ENCODE assay signal across 12 mouse cellular contexts in genomic region chr11:57951541-57952326, GRCm38 (mm10). TPM values are rescaled to one million over a fixed set of nuclear protein-coding genes. Genes with fewer than 3 reads are reported as not detected.
DNase-seq lines count a peak whose midpoint lies in the region; ATAC-seq and TF ChIP-seq lines count a peak whose summit lies in the region.
"Had no signal": no experiment of that assay in that cellular context is flagged by ENCODE, and none has a peak within 500 bp of the region (broad histone marks: within the 10 kb centered on the region; RNA-seq: fewer than 3 reads in every experiment).

No protein-coding gene starts in this region.

- H3K9ac ChIP-seq in MEL (ENCODE audit: control insufficient read depth, low read depth, low read length, poor library complexity, severe bottlenecking), result peak overlapping the region; percentile 51
- no peak overlapping the region for H3K9ac ChIP-seq in midbrain, embryonic 13.5 days (replicated peaks)
- H3K9ac ChIP-seq: limb, embryonic 13.5 days had no signal

- no peaks in the 10 kb centered on the region for H3K79me2 ChIP-seq in MEL (ENCODE audit: control insufficient read depth, insufficient read depth, low read length, poor library complexity)

- no peak for TF ChIP-seq POLR2A in MEL (IDR thresholded peaks at IDR 0.05; ENCODE audit: control insufficient read depth in 1 of 2, insufficient read depth in 1 of 2, low read depth in 1 of 2, low read length in 2 of 2, poor library complexity in 1 of 2)

- no peaks in the 10 kb centered on the region for H3K27me3 ChIP-seq in MEL (ENCODE audit: control insufficient read depth in 1 of 2, insufficient read depth in 2 of 2, low read length in 2 of 2)
- no peaks in the 10 kb centered on the region for H3K27me3 ChIP-seq in midbrain, embryonic 13.5 days
- H3K27me3 ChIP-seq: limb, embryonic 13.5 days had no signal

- peak; percentile 67 to 70 for DNase-seq in B cell, adult 2 months
- DNase-seq in MEL (ENCODE audit: low read depth, low spot score) (peak; percentile 89), liver (peak; percentile 36)
- DNase-seq in naive thymus-derived CD4-positive, alpha-beta T cell, adult 2 months (ENCODE audit: low read depth), result peak; percentile 71
- DNase-seq in adrenal gland, postnatal 25 days, result no peak
- DNase-seq in adrenal gland, postnatal 4 days (ENCODE audit: low spot score in 2 of 2), result no peak
- no peak for DNase-seq in testis, postnatal 14 days (ENCODE audit: low spot score)
- DNase-seq: adrenal gland, adult 2 months had no signal

- 85% methylated on average over 20 of the region's 20 CpGs for WGBS in midbrain, embryonic 13.5 days

- peak overlapping the region; percentile 50 to 58 for H3K4me3 ChIP-seq in MEL (ENCODE audit: control insufficient read depth in 1 of 2, insufficient read depth in 1 of 2, low read depth in 2 of 2, low read length in 2 of 2)
- H3K4me3 ChIP-seq in midbrain, embryonic 13.5 days (replicated peaks), result no peak overlapping the region
- H3K4me3 ChIP-seq: limb, embryonic 13.5 days had no signal

- H3K27ac ChIP-seq in MEL (ENCODE audit: control insufficient read depth, low read depth, low read length), result peak overlapping the region; percentile 43
- no peak overlapping the region for H3K27ac ChIP-seq in midbrain, embryonic 13.5 days
- H3K27ac ChIP-seq: limb, embryonic 13.5 days had no signal

- ATAC-seq in midbrain, embryonic 13.5 days, result no peak
- ATAC-seq: intestine, embryonic 16.5 days had no signal

- H3K9me3 ChIP-seq in MEL (replicated peaks; ENCODE audit: insufficient read depth, low read length), result no peaks in the 10 kb centered on the region
- no peaks in the 10 kb centered on the region for H3K9me3 ChIP-seq in midbrain, embryonic 13.5 days
- H3K9me3 ChIP-seq: limb, embryonic 13.5 days had no signal

- peaks cover 0 to 24% of the 10 kb centered on the region in 2 experiments; a peak in 2 of 4 replicates for H3K36me3 ChIP-seq in MEL (ENCODE audit: control insufficient read depth in 1 of 2, insufficient read depth in 2 of 2, low read length in 2 of 2)
- H3K36me3 ChIP-seq in midbrain, embryonic 13.5 days, result no peaks in the 10 kb centered on the region
- H3K36me3 ChIP-seq: limb, embryonic 13.5 days had no signal

- no peak; the same call in none of the 2 replicates for TF ChIP-seq RAD21 in MEL (IDR thresholded peaks at IDR 0.05; ENCODE audit: low read depth, low read length)

- TF ChIP-seq CTCF in MEL (IDR thresholded peaks at IDR 0.05 in 2 of 3, conservative IDR thresholded peaks at IDR 0.05 in 1 of 3; ENCODE audit: control insufficient read depth in 1 of 3, insufficient read depth in 1 of 3, low read depth in 2 of 3, low read length in 3 of 3, poor library complexity in 1 of 3, severe bottlenecking in 1 of 3), result no peak

- H3K4me2 ChIP-seq in midbrain, embryonic 13.5 days (replicated peaks), result no peak overlapping the region
- H3K4me2 ChIP-seq: limb, embryonic 13.5 days; midbrain, embryonic 11.5 days had no signal

- TF ChIP-seq EP300 in MEL (IDR thresholded peaks at IDR 0.05; ENCODE audit: low read depth in 1 of 2, low read length in 2 of 2), result peak; percentile 5 to 68; a peak in 3 of 4 replicates

- peaks cover 10 to 29% of the 10 kb centered on the region in 2 experiments for H3K4me1 ChIP-seq in MEL (ENCODE audit: control insufficient read depth in 1 of 2, insufficient read depth in 2 of 2, low read length in 2 of 2)
- H3K4me1 ChIP-seq in midbrain, embryonic 13.5 days (replicated peaks), result no peaks in the 10 kb centered on the region
- H3K4me1 ChIP-seq: limb, embryonic 13.5 days had no signal

TF ChIP-seq in MEL, 35 proteins besides CTCF, POLR2A, EP300 and RAD21:
- TF ChIP-seq HCFC1 (IDR thresholded peaks at IDR 0.05; ENCODE audit: low read depth, low read length) (peak; percentile 50; the same call in 1 of the 2 replicates), GABPA (IDR thresholded peaks at IDR 0.05; ENCODE audit: low read depth, low read length) (no peak), USF2 (IDR thresholded peaks at IDR 0.05; ENCODE audit: borderline replicate concordance in 1 of 2, insufficient read depth in 1 of 2, low read depth in 1 of 2, low read length in 2 of 2) (no peak), MEF2A (IDR thresholded peaks at IDR 0.05; ENCODE audit: extremely low read depth, insufficient replicate concordance, low read depth, low read length, poor library complexity, severe bottlenecking) (no peak), BHLHE40 (IDR thresholded peaks at IDR 0.05; ENCODE audit: borderline replicate concordance, low read depth, low read length) (no peak), CHD2 (IDR thresholded peaks at IDR 0.05; ENCODE audit: low read length) (no peak), TCF12 (IDR thresholded peaks at IDR 0.05; ENCODE audit: low read depth, low read length) (peak; percentile 11; the same call in 1 of the 2 replicates), NRF1 (IDR thresholded peaks at IDR 0.05; ENCODE audit: insufficient read depth, low read depth, low read length, poor library complexity, severe bottlenecking) (no peak), SIN3A (IDR thresholded peaks at IDR 0.05; ENCODE audit: low read length) (peak; percentile 51), CHD1 (IDR thresholded peaks at IDR 0.05; ENCODE audit: low read depth, low read length) (no peak), TBP (IDR thresholded peaks at IDR 0.05; ENCODE audit: low read depth, low read length) (0 out of 2 replicates have a peak, but pooled peaks have one; percentile 44), SMC3 (IDR thresholded peaks at IDR 0.05; ENCODE audit: low read depth, low read length) (peak; percentile 43), KAT2A (conservative IDR thresholded peaks at IDR 0.05; ENCODE audit: low read depth, low read length) (no peak), TAL1 (IDR thresholded peaks at IDR 0.05; ENCODE audit: low read length) (peak; percentile 56), MAZ (IDR thresholded peaks at IDR 0.05; ENCODE audit: low read depth, low read length) (peak; percentile 19; the same call in 1 of the 2 replicates), POLR2AphosphoS5 (IDR thresholded peaks at IDR 0.05; ENCODE audit: borderline replicate concordance, low read depth, low read length) (no peak), NELFE (IDR thresholded peaks at IDR 0.05; ENCODE audit: low read depth, low read length) (no peak), ELF1 (IDR thresholded peaks at IDR 0.05; ENCODE audit: low read depth, low read length) (peak; percentile 57; the same call in 1 of the 2 replicates), ETS1 (IDR thresholded peaks at IDR 0.05; ENCODE audit: low read depth, low read length) (peak; percentile 56; the same call in 1 of the 2 replicates), JUND (IDR thresholded peaks at IDR 0.05; ENCODE audit: low read depth, low read length) (no peak), GATA1 (IDR thresholded peaks at IDR 0.05; ENCODE audit: low read depth, low read length) (0 out of 2 replicates have a peak, but pooled peaks have one; percentile 14), MYB (IDR thresholded peaks at IDR 0.05; ENCODE audit: low read depth, low read length) (no peak), MXI1 (IDR thresholded peaks at IDR 0.05; ENCODE audit: low read depth, low read length) (peak; percentile 81), POLR2AphosphoS2 (IDR thresholded peaks at IDR 0.05; ENCODE audit: low read length) (no peak), ZMIZ1 (IDR thresholded peaks at IDR 0.05; ENCODE audit: low read depth, low read length) (no peak), MAX (IDR thresholded peaks at IDR 0.05; ENCODE audit: low read length) (peak; percentile 72), MYC (IDR thresholded peaks at IDR 0.05; ENCODE audit: low read depth, low read length) (no peak), UBTF (IDR thresholded peaks at IDR 0.05; ENCODE audit: borderline replicate concordance, insufficient read depth, low read depth, low read length) (no peak), RCOR1 (IDR thresholded peaks at IDR 0.05; ENCODE audit: low read depth, low read length) (peak; percentile 28; the same call in 1 of the 2 replicates), ZC3H11A (IDR thresholded peaks at IDR 0.05; ENCODE audit: low read depth, low read length) (peak; percentile 33; the same call in 1 of the 2 replicates), E2F4 (IDR thresholded peaks at IDR 0.05; ENCODE audit: borderline replicate concordance, low read depth, low read length) (no peak), MAFK (IDR thresholded peaks at IDR 0.05; ENCODE audit: borderline replicate concordance, low read depth, low read length) (no peak), ZKSCAN1 (IDR thresholded peaks at IDR 0.05; ENCODE audit: low read depth, low read length) (0 out of 2 replicates have a peak, but pooled peaks have one; percentile 47), ZNF384 (IDR thresholded peaks at IDR 0.05; ENCODE audit: low read depth, low read length) (no peak), USF1 (IDR thresholded peaks at IDR 0.05; ENCODE audit: low read depth, low read length) (0 out of 2 replicates have a peak, but pooled peaks have one; percentile 10)
TF ChIP-seq in MEL: peak in this region for 16.

RNA-seq across cellular contexts. Expression of gene Larp1, which starts 57.1 kb away (rescaled TPM):
- 73.9 and 88.3 TPM in 2 replicates for total RNA-seq in MEL (2012; rRNA removed)
- polyA plus RNA-seq in MEL (2012; ENCODE audit: insufficient read depth in 1 of 2, insufficient read length in 2 of 2, low read depth in 1 of 2, low replicate concordance in 2 of 2, missing spikeins in 1 of 2), result 1,000 to 10,000 TPM in 1 of 2 experiments, 100 to 1,000 TPM in 1; 201 to 2,325 TPM
- polyA plus RNA-seq in midbrain, embryonic 13.5 days (2015; fragmentation: Nextera tagmentation; extraction: Ambion mirVana), result 15.8 TPM in 2 replicates
- total RNA-seq in adrenal gland, postnatal 25 days (2021), result 103 and 106 TPM in 2 replicates
- total RNA-seq in adrenal gland, postnatal 4 days (2021), result 100 to 1,000 TPM; 103 to 106 TPM

Comparison
In these comparisons a context has a peak if more than half of its experiments do, and no peak if none do; other contexts are left out.
1. DNase-seq: peak in B cell, adult 2 months (2 of 2), MEL (single experiment), liver (single experiment) and naive thymus-derived CD4-positive, alpha-beta T cell, adult 2 months (single experiment); none in adrenal gland, postnatal 25 days (single experiment), adrenal gland, postnatal 4 days (0 of 2) and testis, postnatal 14 days (single experiment).